Mouse (Mus musculus): ENCODE results near the gene Emid1.

- TF ChIP-seq EP300 (optimal IDR thresholded peaks at IDR 0.05) (no peak), CTCF (IDR thresholded peaks at IDR 0.05; ENCODE audit: low read depth) (no peak)
Observed at GRCm38 (mm10) chr11:5109441-5109840, 42.6 kb downstream of the Emid1 start.
